Mouse (Mus musculus): ENCODE measurements at regions not wholly inside any gene's neighbourhood (a gene's known extent, or its start where the extent isn't known, plus 50 kb on each side); places are given as distances from the start of the nearest gene placed in this dataset.

GRCm38 (mm10) chr8:64461136-64461535 lies 231.7 kb downstream of the Cpe start:
- intact Hi-C loops (cut with DNase I): no loop called here
- Histone ChIP-seq H3K27ac (no peak overlapping the region), H3K4me3 (no peak overlapping the region)
- no peak for TF ChIP-seq CTCF (IDR thresholded peaks at IDR 0.05)
- DNase-seq: no peak

DNA sequence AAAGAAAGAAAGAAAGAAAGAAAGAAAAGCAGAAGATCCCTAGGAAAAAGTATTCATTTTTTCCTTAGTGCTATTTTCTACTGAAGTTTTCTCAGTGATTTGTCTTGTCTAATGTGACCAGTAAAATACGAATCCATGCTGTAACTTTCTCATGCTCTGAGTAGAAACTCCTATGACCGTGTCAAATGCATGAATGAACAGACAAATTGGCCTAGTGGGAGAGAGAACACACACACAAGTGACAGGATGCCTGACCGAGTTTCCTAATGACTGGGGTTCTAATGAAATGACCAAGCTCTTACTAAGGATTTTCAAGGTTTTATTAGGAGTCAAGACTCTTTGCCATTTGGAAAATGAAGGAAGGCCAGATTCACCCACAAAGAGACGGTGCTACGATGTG lies 235.9 kb downstream of the Cpe start:
- no peak for TF ChIP-seq CTCF (IDR thresholded peaks at IDR 0.05)
- no peak overlapping the region for H3K4me3 ChIP-seq
- intact Hi-C loops (cut with DNase I): no loop called here

DNA sequence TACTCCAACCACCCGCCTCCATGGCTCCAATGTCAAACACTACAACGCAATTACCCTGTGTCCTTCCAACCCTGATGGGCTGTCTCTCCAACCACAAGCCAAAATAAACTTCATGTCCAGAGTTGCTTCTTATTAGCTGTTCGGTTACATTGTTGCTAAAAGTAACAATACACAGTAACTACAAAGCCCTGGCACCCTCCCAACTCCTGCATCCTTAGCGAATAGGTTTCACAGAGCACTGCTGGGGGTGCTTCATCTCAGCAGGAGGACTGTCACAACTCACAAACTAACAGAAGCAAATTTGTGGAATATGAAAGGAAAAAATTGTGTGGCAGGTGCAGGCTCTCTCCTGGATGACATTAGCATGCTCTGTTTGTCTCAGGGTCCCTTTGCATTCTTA lies 238.1 kb downstream of the Cpe start:
- Histone ChIP-seq H3K4me3 (no peak overlapping the region), H3K27ac (no peak overlapping the region)
- DNase-seq: no peak
- TF ChIP-seq CTCF (IDR thresholded peaks at IDR 0.05): no peak
- intact Hi-C loops (cut with DNase I): no loop called here

More for the DNA sequence above, 235.9 kb downstream of the Cpe start:
- no peak for DNase-seq
- H3K27ac ChIP-seq: no peak overlapping the region

GRCm38 (mm10) chr8:64445366-64445765 lies 239.3 kb upstream of the Tll1 start:
- intact Hi-C loops (cut with DNase I): no loop called here
- no peak for DNase-seq

GRCm38 (mm10) chr8:64444429-64444828 lies 238.4 kb upstream of the Tll1 start:
- no peak for DNase-seq
- Histone ChIP-seq H3K4me3 (no peak overlapping the region), H3K27ac (no peak overlapping the region)
- no peak for TF ChIP-seq CTCF (IDR thresholded peaks at IDR 0.05)
- intact Hi-C loops (cut with DNase I): no loop called here

More at GRCm38 (mm10) chr8:64445366-64445765, 239.3 kb upstream of the Tll1 start:
- H3K4me3 ChIP-seq: no peak overlapping the region
- no peak for TF ChIP-seq CTCF (IDR thresholded peaks at IDR 0.05)
- no peak overlapping the region for H3K27ac ChIP-seq

DNA sequence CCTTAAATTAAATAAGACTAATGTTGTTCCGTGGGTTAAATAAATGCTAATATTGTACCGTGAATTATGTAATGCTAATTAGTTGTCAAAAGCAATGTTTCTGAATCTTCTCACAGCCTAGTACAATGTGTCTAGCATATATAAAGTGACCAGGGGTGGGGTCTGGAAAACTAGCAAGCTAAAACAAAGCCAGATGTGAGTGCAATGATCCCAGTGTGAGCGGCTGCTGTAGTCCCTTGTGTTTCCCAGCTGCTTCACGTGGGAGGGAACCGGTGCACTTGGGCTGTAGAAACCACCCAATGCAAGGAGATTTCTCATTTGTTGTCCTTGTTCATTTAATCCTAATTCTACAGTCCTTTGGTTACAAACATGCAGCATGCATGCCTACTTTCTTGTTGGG lies 232.4 kb upstream of the Tll1 start:
- intact Hi-C loops (cut with DNase I): no loop called here
- DNase-seq: no peak
- no peak for TF ChIP-seq CTCF (IDR thresholded peaks at IDR 0.05)
- Histone ChIP-seq H3K27ac (no peak overlapping the region), H3K4me3 (no peak overlapping the region)

DNA sequence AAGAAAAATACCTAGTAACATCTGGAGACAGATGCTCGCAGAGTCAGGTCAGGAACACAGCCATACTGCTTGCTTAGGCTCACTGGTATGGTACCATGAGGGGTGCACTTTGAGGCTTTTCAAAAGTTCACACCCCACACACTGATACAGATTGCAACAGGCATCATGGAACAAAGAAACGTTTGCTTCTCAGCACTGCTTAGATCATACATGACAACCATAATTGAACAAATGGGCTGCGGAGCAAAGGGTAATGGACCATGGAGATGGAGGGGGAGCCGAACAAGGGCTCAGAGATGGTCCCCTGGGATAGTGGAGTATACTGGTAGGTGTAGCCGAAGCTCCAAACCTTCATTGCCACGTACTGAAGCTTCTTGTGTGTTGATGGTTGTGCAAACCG lies 228.6 kb upstream of the Tll1 start:
- Histone ChIP-seq H3K4me3 (no peak overlapping the region), H3K27ac (no peak overlapping the region)
- TF ChIP-seq CTCF (IDR thresholded peaks at IDR 0.05): no peak
- DNase-seq: no peak
- intact Hi-C loops (cut with DNase I): no loop called here

GRCm38 (mm10) chr8:64422850-64423214 lies 216.8 kb upstream of the Tll1 start:
- no peak for TF ChIP-seq CTCF (IDR thresholded peaks at IDR 0.05)
- intact Hi-C loops (cut with DNase I): no loop called here
- H3K27ac ChIP-seq: no peak overlapping the region
- no peak for DNase-seq
- no peak overlapping the region for H3K4me3 ChIP-seq

DNA sequence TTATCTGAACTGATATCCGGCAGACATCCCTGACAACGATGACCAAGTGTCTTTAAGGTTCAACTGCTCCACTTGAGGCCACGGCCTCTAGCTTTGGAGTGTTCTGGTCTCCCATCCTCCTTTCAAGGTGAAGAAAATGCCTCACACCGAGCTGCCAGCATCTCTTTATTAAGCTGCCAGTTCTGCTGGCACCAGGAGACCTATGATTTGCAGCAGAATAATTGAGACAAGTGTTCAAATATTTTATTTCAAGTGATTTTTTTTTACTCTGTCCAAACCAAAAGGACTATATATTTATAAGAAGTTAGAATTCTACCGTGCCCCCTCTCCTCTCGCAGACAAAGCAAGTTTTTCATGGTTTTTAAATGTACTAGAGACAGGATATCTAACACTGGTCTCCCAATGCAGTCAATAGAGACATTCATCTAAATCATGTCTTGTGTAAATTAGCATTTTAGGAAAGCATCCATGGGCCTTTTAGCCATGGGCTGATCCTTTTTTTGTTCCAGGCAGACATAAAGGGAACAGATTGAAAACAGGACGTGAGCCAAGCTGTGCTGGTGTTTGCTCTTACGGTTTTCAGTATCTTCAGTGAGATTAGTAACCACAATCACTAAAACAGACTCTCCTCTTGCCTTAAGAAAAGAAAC lies 216.3 kb upstream of the Tll1 start:
- no peak for TF ChIP-seq CTCF (IDR thresholded peaks at IDR 0.05)
- intact Hi-C loops (cut with DNase I): no loop called here
- Histone ChIP-seq H3K4me3 (no peak overlapping the region), H3K27ac (no peak overlapping the region)
- no peak for DNase-seq

GRCm38 (mm10) chr8:64421502-64422199 lies 215.6 kb upstream of the Tll1 start:
- TF ChIP-seq CTCF (IDR thresholded peaks at IDR 0.05): no peak
- no peak overlapping the region for H3K27ac ChIP-seq
- DNase-seq: no peak
- intact Hi-C loops (cut with DNase I): no loop called here
- H3K4me3 ChIP-seq: no peak overlapping the region

- no peak for TF ChIP-seq CTCF (IDR thresholded peaks at IDR 0.05)
- no peak overlapping the region for H3K4me3 ChIP-seq
- intact Hi-C loops (cut with DNase I): no loop called here
- H3K27ac ChIP-seq: no peak overlapping the region
- no peak for DNase-seq
These were observed 206.6 kb upstream of the Tll1 start for GRCm38 (mm10) chr8:64412488-64413188.

DNA sequence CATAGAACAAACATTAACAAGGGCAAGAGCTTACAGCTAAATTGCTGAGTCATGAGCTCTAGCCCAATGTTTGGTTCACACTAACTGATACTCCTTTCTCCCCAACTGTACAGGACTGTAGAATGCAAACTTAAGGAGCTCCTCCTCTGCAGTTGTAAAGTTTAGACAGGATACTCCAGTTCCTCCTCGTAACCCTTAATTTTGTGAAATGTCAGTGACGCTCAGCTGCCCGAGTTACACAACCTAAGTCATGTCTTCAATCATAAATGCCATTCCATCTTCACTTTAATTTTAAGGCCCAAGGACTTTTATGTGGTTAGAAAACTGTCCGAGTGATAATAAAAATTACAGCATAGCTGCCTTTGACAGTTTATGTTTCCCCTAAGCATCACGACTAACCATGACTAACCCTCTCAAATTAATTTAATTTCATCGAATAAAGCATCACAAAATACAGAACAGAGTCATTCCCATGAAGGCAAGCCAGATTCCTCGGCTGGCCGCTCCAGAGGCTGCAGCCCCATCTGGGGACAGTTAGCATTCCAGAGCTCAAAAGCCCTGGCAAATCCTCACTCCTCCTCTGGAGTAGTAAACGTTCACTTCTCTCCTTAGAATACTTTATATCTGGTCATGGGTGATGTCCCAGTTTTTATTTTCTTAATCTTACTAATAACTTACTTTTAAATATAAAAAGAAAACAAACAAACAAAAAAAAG lies 200.9 kb upstream of the Tll1 start:
- H3K27ac ChIP-seq: no peak overlapping the region
- H3K4me3 ChIP-seq: no peak overlapping the region
- peak; percentile 46 for DNase-seq
- no peak for TF ChIP-seq CTCF (IDR thresholded peaks at IDR 0.05)
- intact Hi-C loops (cut with DNase I): no loop called here

DNA sequence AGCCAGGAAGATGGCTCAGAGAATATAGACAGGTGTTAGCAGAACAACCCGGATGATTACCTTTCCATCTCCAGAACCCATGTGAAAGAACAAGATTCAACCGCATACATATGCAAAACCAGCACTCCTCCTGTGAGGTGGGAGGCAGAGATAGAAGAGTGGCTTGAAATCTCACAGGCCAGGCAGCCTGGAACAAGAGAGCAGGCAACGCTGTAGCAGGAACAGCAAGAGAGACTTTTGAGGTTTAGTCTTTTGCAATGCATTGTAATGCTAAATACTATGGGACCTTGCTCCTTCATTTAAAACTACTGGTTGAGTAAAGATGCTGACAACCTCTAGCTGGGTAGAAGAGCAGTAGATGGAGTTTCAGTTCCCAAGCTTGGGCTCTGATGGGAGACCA lies 193.5 kb upstream of the Tll1 start:
- no peak overlapping the region for H3K4me3 ChIP-seq
- TF ChIP-seq CTCF (IDR thresholded peaks at IDR 0.05): no peak
- DNase-seq: no peak
- no peak overlapping the region for H3K27ac ChIP-seq
- intact Hi-C loops (cut with DNase I): no loop called here

All from gastrocnemius, adult 2 months (tissue).